Mouse (Mus musculus): Measurements from ENCODE around the gene Polr2b.

DNA sequence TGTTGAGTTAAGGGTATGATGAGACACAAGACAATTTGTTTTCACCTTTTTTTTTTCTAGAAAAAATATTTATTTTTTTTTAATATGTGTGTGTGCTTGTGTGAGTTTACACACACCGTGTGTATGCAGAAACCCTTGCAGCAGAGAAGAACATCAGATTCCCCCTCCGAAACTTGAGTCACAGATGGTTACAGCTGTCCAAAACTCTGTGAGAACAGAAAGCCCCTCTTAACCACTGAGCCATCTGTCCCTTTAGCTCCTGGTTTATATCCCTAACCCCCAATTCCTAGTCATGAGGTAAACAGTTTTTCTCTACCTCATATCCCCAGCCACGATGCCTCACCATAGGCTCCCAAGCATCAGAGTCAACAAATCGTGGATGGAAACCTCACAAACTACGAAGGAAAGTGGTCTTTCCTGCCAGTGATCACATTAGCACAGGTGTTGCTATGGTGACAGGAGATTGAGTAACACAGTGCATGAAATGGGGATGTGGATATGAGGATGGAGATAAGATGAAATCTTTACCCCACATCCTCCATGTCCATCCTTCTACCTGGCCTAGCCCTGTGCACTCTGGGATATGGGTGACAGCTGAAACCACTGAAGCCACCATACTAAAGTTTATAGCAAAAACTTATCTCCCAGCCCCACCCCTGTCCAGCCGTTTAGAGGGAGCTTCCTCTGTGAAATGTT is 76.1 kb downstream of the Polr2b start:
- no peak for TF ChIP-seq CTCF (IDR thresholded peaks at IDR 0.05; ENCODE audit: control insufficient read depth, insufficient read depth, insufficient replicate concordance, low read depth, low read length)
- no peak for TF ChIP-seq POLR2A (IDR thresholded peaks at IDR 0.05; ENCODE audit: control insufficient read depth, low read depth, low read length)
